Mouse (Mus musculus) heart, adult 2 months (tissue): Measurements from ENCODE around the gene Pdzd8.

Source experiments
- CTCF ChIP-seq: fragments of 200-600 bp; IDR thresholded peaks from 2 replicates; pipeline ENCODE4 v1.8.1; 2022; ENCODE audit warnings: antibody characterized with exemption, mild to moderate bottlenecking, moderate library complexity
- POLR2A ChIP-seq: fragments of 200-500 bp; IDR thresholded peaks from 2 replicates; pipeline ENCODE4 v1.6.1; 2011; ENCODE audit warnings: mild to moderate bottlenecking, low read depth, low read length, control low read depth; ENCODE audit not compliant: insufficient read depth

- TF ChIP-seq CTCF: peak; percentile 56
- TF ChIP-seq POLR2A: no peak
Observed at GRCm38 (mm10) chr19:59376481-59376880, 30.9 kb upstream of the Pdzd8 start.
